Mouse (Mus musculus) right cerebral cortex, adult 2 months (tissue): Measurements from ENCODE around the gene Prss35.

Experiments
- DNase-seq, 2 experiments: peaks; one replicate each; pipeline ENCODE4 v3.0.0; 2021 to 2022; ENCODE audit warnings: low spot score in 2 of 2

The Prss35 gene

GRCm38 (mm10) chr9:86742959-86743911 lies at the start of gene Prss35:
Prss35 (plus strand) TSS chr9:86743649.
- peak in 1 of 2 experiments; percentile 27 for DNase-seq

- DNase-seq: no peak
Measured at GRCm38 (mm10) chr9:86693935-86694334, 49.5 kb upstream of the Prss35 start.

- DNase-seq: no peak
Measured at GRCm38 (mm10) chr9:86694644-86695043, 48.8 kb upstream of the Prss35 start.

GRCm38 (mm10) chr9:86695199-86695817 lies 48.1 kb upstream of the Prss35 start:
- peak; percentile 44 to 49 for DNase-seq

- DNase-seq: peak; percentile 14 to 35
Measured at GRCm38 (mm10) chr9:86695818-86696261, 47.6 kb upstream of the Prss35 start, which contains the start of gene Me1. Me1 (minus strand) TSS chr9:86695953.

- DNase-seq: no peak
Measured at GRCm38 (mm10) chr9:86701264-86701663, 42.2 kb upstream of the Prss35 start.

GRCm38 (mm10) chr9:86701844-86702243 lies 41.6 kb upstream of the Prss35 start:
- no peak for DNase-seq

- no peak for DNase-seq
Measured at GRCm38 (mm10) chr9:86707431-86707830, 36.0 kb upstream of the Prss35 start.

- DNase-seq: no peak
Measured at GRCm38 (mm10) chr9:86708921-86709320, 34.5 kb upstream of the Prss35 start.

GRCm38 (mm10) chr9:86710091-86710634 lies 33.3 kb upstream of the Prss35 start:
- DNase-seq: no peak

- DNase-seq: no peak
Measured at GRCm38 (mm10) chr9:86712648-86713047, 30.8 kb upstream of the Prss35 start.

- DNase-seq: peak in 1 of 2 experiments; percentile 14
Measured at GRCm38 (mm10) chr9:86714089-86714488, 29.4 kb upstream of the Prss35 start.

- no peak for DNase-seq
Measured at GRCm38 (mm10) chr9:86716540-86716939, 26.9 kb upstream of the Prss35 start.

GRCm38 (mm10) chr9:86717119-86717518 lies 26.3 kb upstream of the Prss35 start:
- no peak for DNase-seq

GRCm38 (mm10) chr9:86720227-86720626 lies 23.2 kb upstream of the Prss35 start:
- DNase-seq: no peak

GRCm38 (mm10) chr9:86720794-86721193 lies 22.7 kb upstream of the Prss35 start:
- no peak for DNase-seq

GRCm38 (mm10) chr9:86725066-86725465 lies 18.4 kb upstream of the Prss35 start:
- DNase-seq: no peak

GRCm38 (mm10) chr9:86725604-86726380 lies 17.7 kb upstream of the Prss35 start:
- no peak for DNase-seq

- no peak for DNase-seq
Measured at GRCm38 (mm10) chr9:86726381-86726720, 17.1 kb upstream of the Prss35 start.

- DNase-seq: no peak
Measured at GRCm38 (mm10) chr9:86728214-86728814, 15.1 kb upstream of the Prss35 start.

GRCm38 (mm10) chr9:86729084-86729483 lies 14.4 kb upstream of the Prss35 start:
- no peak for DNase-seq
